Mouse (Mus musculus) hindbrain, embryonic 15.5 days (tissue): Measurements from ENCODE around the gene Fem1a. TPM values are rescaled to one million over a fixed set of nuclear protein-coding genes. Genes with fewer than 3 reads are reported as not detected.

Experiments
- ATAC-seq: fragments of 200-750 bp; cut with Nextera tagmentation; 2 replicates; pipeline ENCODE4 v1.8.0; 2017; ENCODE audit warnings: low read depth, moderate number of reproducible peaks, moderate TSS enrichment; ENCODE audit not compliant: low FRiP score
- H3K27ac ChIP-seq: fragments of 300-500 bp; sonication (generic); replicated peaks from 2 replicates; pipeline ENCODE4 v1.5.1; 2015; ENCODE audit warnings: mild to moderate bottlenecking, inconsistent platforms
- H3K27me3 ChIP-seq: fragments of 300-500 bp; sonication (generic); 2 replicates; pipeline ENCODE4 v1.6.1; 2015; ENCODE audit warnings: control low read depth, inconsistent platforms
- H3K36me3 ChIP-seq: fragments of 300-500 bp; sonication (generic); 2 replicates; pipeline ENCODE4 v1.6.1; 2015; ENCODE audit warnings: control low read depth, inconsistent platforms
- H3K4me1 ChIP-seq: fragments of 300-500 bp; sonication (generic); replicated peaks from 2 replicates; pipeline ENCODE4 v1.6.1; 2015; ENCODE audit warnings: control low read depth, inconsistent platforms
- H3K4me2 ChIP-seq: fragments of 300-500 bp; sonication (generic); 2 replicates; pipeline ENCODE4 v1.6.1; 2015; ENCODE audit warnings: moderate library complexity, mild to moderate bottlenecking, inconsistent platforms
- H3K4me3 ChIP-seq: fragments of 300-500 bp; sonication (generic); 2 replicates; pipeline ENCODE4 v1.5.1; 2015; ENCODE audit warnings: mild to moderate bottlenecking, inconsistent platforms
- H3K9ac ChIP-seq: fragments of 300-500 bp; sonication (generic); 2 replicates; pipeline ENCODE4 v1.6.1; 2015; ENCODE audit warnings: inconsistent platforms
- H3K9me3 ChIP-seq: fragments of 300-500 bp; sonication (generic); 2 replicates; pipeline ENCODE4 v1.6.1; 2016; ENCODE audit warnings: control low read depth, inconsistent platforms
- WGBS: fragments of 180-500 bp; shearing (Covaris S2); methylation state at CpG from one replicate; pipeline ENCODE4 v1.1.7; 2015; 5-methylcytosine and 5-hydroxymethylcytosine counted together
- polyA plus RNA-seq: library from polyadenylated mRNA; unstranded; fragments of >200 nt; fragmentation: Nextera tagmentation; extraction: Ambion mirVana; gene quantifications from 2 replicates; pipeline ENCODE4 v1.2.1, GENCODE M21; 2015

Fem1a gene
- polyA plus RNA-seq, result 18.2 and 18.8 TPM in 2 replicates

DNA sequence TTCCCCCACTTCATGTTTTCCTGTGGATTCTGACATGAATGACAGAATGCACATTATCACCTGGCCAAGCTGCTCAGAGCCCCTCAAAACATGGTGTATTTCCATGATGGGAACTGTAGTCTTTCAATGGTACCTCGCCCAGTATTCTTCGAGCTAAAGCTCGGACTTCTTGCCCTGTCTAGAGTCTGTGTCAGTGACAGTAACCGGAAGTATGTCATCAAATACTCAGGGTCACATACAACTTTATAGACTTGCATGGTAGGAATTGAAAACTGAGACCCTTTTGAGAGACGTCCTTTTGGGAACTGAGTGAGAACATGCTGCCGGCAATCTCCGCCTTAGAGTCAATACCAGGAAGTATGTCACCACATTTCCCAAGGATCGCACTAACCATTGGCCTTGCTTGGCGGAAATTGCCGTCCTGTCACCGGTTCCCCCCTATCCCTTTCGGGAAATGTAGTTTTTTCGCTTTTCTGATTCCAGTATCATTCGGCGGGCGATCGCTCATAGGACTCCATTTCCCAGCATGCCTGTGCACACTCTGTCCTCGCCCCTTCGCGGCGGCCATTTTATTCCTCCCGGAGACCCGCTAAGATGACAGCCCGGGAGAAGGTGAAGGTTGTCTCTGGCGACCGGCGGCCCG lies at the start of gene Fem1a:
TSS of gene Fem1a (plus strand) at position 572 of the 643 bp plus-strand sequence.
- Histone ChIP-seq H3K36me3 (peaks cover 25% of the 10 kb centered on the region), H3K4me2 (peak within 1 kb of the TSS; percentile 95), H3K27ac (peak within 1 kb of the TSS; percentile 95), H3K4me3 (peak within 1 kb of the TSS; percentile 54), H3K9me3 (no peaks in the 10 kb centered on the region), H3K27me3 (no peaks in the 10 kb centered on the region), H3K9ac (peak within 1 kb of the TSS; percentile 52), H3K4me1 (peaks cover 55% of the 10 kb centered on the region)
- ATAC-seq, result peak; percentile 93
- WGBS, result 0% methylated on average over 28 of the region's 28 CpGs

GRCm38 (mm10) chr17:56206986-56207674 lies 49.5 kb upstream of the Fem1a start:
- H3K4me3 ChIP-seq, result no peak overlapping the region
- H3K27me3 ChIP-seq, result no peaks in the 10 kb centered on the region
- no peak for ATAC-seq
- H3K36me3 ChIP-seq, result peaks cover 90% of the 10 kb centered on the region
- 85% methylated on average over 6 of the region's 6 CpGs for WGBS
- no peak overlapping the region for H3K4me2 ChIP-seq
- no peaks in the 10 kb centered on the region for H3K4me1 ChIP-seq
- no peaks in the 10 kb centered on the region for H3K9me3 ChIP-seq
- no peak overlapping the region for H3K9ac ChIP-seq
- H3K27ac ChIP-seq, result no peak overlapping the region

DNA sequence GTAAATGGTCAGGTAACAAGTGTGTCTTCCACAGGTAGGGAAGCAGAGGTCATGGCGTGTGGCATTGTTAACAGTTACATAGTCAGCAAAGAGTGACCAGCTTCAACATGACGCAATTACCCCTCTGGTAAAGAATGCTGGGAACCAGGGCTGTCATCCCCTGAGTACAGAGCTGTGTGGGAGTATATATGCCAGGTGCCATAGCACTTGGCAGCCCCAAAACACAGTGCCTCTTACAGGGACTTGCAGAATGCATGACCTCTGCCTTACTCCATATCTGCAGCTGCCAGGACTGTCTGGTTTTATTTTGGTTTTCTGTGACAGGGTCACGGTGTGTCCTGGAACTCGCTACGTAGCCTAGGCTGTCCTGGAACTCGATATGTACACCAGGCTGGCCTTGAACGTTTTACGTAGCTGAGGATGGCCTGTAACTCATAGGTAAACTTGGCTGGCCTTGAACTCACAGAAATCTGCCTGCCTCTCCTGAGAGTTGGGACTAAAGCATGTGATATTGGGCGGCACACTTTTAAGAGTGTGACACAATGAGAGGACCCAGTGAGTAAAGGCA lies 48.6 kb upstream of the Fem1a start:
- Histone ChIP-seq H3K27me3 (no peaks in the 10 kb centered on the region), H3K36me3 (peaks cover 83% of the 10 kb centered on the region), H3K4me3 (no peak overlapping the region), H3K9ac (no peak overlapping the region), H3K4me2 (no peak overlapping the region), H3K4me1 (no peaks in the 10 kb centered on the region), H3K27ac (no peak overlapping the region), H3K9me3 (no peaks in the 10 kb centered on the region)
- ATAC-seq, result no peak
- 94% methylated on average over 9 of the region's 9 CpGs for WGBS

GRCm38 (mm10) chr17:56208821-56209220 lies 47.8 kb upstream of the Fem1a start:
- H3K9me3 ChIP-seq, result no peaks in the 10 kb centered on the region
- H3K4me1 ChIP-seq, result no peaks in the 10 kb centered on the region
- peaks cover 76% of the 10 kb centered on the region for H3K36me3 ChIP-seq
- no peak overlapping the region for H3K4me3 ChIP-seq
- no peak overlapping the region for H3K4me2 ChIP-seq
- ATAC-seq, result no peak
- H3K27me3 ChIP-seq, result no peaks in the 10 kb centered on the region
- 94% methylated on average over 3 of the region's 3 CpGs for WGBS
- H3K27ac ChIP-seq, result no peak overlapping the region
- H3K9ac ChIP-seq, result no peak overlapping the region

DNA sequence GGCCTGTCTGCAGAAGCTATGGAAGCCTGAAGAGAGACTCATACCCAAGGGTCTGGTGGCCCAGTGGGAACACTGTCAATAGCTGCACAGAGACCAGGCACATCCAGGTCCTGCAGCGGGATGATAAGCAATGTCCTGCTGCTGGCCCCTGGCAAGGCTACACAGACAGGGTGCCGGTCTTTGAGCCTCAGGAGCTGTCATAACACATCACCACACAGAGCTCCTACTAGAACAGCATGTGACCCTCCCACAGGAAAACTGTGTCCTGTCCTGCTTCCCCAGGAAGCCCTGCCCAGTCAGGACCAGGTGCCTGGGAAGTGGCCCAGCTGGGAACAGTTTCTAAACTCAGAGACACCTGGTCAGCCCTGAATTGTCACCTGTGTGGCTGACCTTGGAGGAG lies 45.5 kb upstream of the Fem1a start:
- Histone ChIP-seq H3K36me3 (peaks cover 54% of the 10 kb centered on the region), H3K9me3 (no peaks in the 10 kb centered on the region), H3K27ac (no peak overlapping the region), H3K4me3 (no peak overlapping the region), H3K9ac (no peak overlapping the region), H3K4me1 (peaks cover 17% of the 10 kb centered on the region), H3K4me2 (no peak overlapping the region), H3K27me3 (no peaks in the 10 kb centered on the region)
- no peak for ATAC-seq
- 94% methylated on average over 2 of the region's 2 CpGs for WGBS

- Histone ChIP-seq H3K9ac (no peak overlapping the region), H3K36me3 (peaks cover 39% of the 10 kb centered on the region), H3K4me1 (peaks cover 33% of the 10 kb centered on the region), H3K27me3 (no peaks in the 10 kb centered on the region), H3K4me3 (no peak overlapping the region), H3K9me3 (no peaks in the 10 kb centered on the region), H3K27ac (no peak overlapping the region; the same call in 1 of the 2 replicates), H3K4me2 (no peak overlapping the region)
- WGBS, result 68% methylated on average over 6 of the region's 6 CpGs
- no peak for ATAC-seq
Observed at GRCm38 (mm10) chr17:56212676-56213075, 43.9 kb upstream of the Fem1a start.

- Histone ChIP-seq H3K27me3 (no peaks in the 10 kb centered on the region), H3K9ac (no peak overlapping the region), H3K4me1 (peaks cover 39% of the 10 kb centered on the region), H3K9me3 (no peaks in the 10 kb centered on the region), H3K4me2 (no peak overlapping the region), H3K36me3 (peaks cover 25% of the 10 kb centered on the region), H3K27ac (no peak overlapping the region), H3K4me3 (no peak overlapping the region)
- WGBS, result 97% methylated on average over 1 of the region's 1 CpGs
- ATAC-seq, result no peak
Observed at GRCm38 (mm10) chr17:56214229-56214628, 42.4 kb upstream of the Fem1a start.

GRCm38 (mm10) chr17:56217670-56218069 lies 38.9 kb upstream of the Fem1a start:
- Histone ChIP-seq H3K4me2 (peak overlapping the region; percentile 92), H3K27me3 (no peaks in the 10 kb centered on the region), H3K27ac (peak overlapping the region; percentile 89; the same call in 1 of the 2 replicates), H3K9me3 (no peaks in the 10 kb centered on the region), H3K4me3 (peak overlapping the region; percentile 91), H3K9ac (peak overlapping the region; percentile 73), H3K4me1 (peaks cover 39% of the 10 kb centered on the region), H3K36me3 (no peaks in the 10 kb centered on the region)
- no peak for ATAC-seq
- WGBS, result 61% methylated on average over 13 of the region's 13 CpGs

DNA sequence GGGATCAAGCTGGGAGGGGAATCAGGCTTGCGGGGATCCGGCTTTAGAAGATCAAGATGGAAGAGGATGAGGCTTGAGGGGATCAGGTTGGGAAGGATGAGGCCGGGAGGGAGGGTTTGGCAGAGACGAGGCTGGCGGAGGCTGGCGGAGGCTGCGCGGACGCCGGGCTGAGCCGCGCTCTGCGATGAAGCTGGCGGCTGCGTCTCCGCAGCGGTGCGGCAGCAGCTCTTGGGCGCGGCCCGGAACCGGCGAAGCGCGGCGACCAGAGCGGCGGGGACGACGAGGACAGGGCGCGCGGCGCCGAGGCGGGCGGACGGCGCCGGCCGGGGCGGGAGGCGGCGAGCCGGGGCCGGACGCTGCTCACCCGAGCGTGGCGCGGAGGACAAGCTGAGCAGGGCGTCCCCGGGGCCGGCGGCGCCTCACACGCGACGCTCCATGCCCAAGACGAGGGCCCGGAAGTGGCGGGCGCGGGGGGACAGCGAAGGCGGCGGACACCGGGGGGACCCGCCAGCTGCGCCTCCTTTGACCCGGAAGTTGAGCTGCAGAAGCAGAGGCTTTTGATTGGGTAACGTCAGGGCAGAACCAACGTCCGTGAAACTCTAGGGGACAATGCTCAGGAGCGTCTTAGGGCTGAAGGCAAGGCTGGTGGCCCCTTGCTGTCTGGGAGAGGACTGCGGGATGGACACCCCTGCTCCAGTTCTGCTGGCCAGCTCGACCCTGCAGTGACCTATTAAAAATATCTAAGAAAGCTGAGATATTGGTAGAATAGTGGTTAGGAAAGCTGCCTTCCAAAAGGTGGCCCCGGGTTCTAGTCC lies 38.0 kb upstream of the Fem1a start, which contains the start of gene Dpp9:
TSS of gene Dpp9 (minus strand) at position 529 of the 815 bp plus-strand sequence.
- H3K4me2 ChIP-seq, result peak within 1 kb of the TSS; percentile 92
- peak; percentile 99 for ATAC-seq
- H3K36me3 ChIP-seq, result no peaks in the 10 kb centered on the region
- peaks cover 39% of the 10 kb centered on the region for H3K4me1 ChIP-seq
- no peaks in the 10 kb centered on the region for H3K9me3 ChIP-seq
- H3K9ac ChIP-seq, result peak within 1 kb of the TSS; percentile 73
- WGBS, result under 1% methylated on average over 76 of the region's 78 CpGs
- H3K4me3 ChIP-seq, result peak within 1 kb of the TSS; percentile 91
- H3K27ac ChIP-seq, result peak within 1 kb of the TSS; percentile 89
- no peaks in the 10 kb centered on the region for H3K27me3 ChIP-seq

- peak overlapping the region; percentile 92 for H3K4me2 ChIP-seq
- no peaks in the 10 kb centered on the region for H3K9me3 ChIP-seq
- H3K4me3 ChIP-seq, result peak overlapping the region; percentile 91
- no peaks in the 10 kb centered on the region for H3K36me3 ChIP-seq
- H3K27ac ChIP-seq, result peak overlapping the region; percentile 89
- ATAC-seq, result no peak; the same call in 1 of the 2 replicates
- peaks cover 39% of the 10 kb centered on the region for H3K4me1 ChIP-seq
- no peaks in the 10 kb centered on the region for H3K27me3 ChIP-seq
- H3K9ac ChIP-seq, result peak overlapping the region; percentile 73
- WGBS, result 48% methylated on average over 12 of the region's 12 CpGs
Observed at GRCm38 (mm10) chr17:56219251-56219650, 37.4 kb upstream of the Fem1a start.

DNA sequence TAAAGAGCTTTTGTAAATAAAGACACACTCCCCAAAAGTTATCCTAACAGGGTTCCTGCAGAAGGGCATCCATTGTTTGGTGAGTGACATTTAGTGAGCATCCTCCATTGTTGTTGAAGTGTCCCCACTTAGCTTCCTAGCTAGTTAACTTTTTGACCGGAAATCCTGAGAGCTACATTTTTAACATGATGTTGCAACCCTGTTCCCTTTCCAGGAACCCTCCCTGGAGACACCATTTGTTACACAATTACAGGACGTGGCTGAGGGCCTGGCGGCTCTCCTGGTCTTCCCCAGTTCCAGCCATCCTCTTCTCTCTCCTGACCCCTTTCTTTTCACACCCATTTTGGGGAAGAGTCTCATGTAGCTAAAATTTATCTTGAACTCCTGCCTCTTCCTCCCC lies 36.8 kb upstream of the Fem1a start:
- Histone ChIP-seq H3K4me3 (no peak overlapping the region), H3K27ac (no peak overlapping the region)
- 57% methylated on average over 3 of the region's 3 CpGs for WGBS

More for the DNA sequence above, 36.8 kb upstream of the Fem1a start:
- H3K36me3 ChIP-seq, result no peaks in the 10 kb centered on the region
- ATAC-seq, result no peak
- H3K27me3 ChIP-seq, result no peaks in the 10 kb centered on the region
- H3K9me3 ChIP-seq, result no peaks in the 10 kb centered on the region
- peak overlapping the region; percentile 92; the same call in 1 of the 2 replicates for H3K4me2 ChIP-seq
- peaks cover 34% of the 10 kb centered on the region for H3K4me1 ChIP-seq
- H3K9ac ChIP-seq, result no peak overlapping the region
